Mouse (Mus musculus): ENCODE results near the gene Itgb6. TPM values are rescaled to one million over a fixed set of nuclear protein-coding genes. Genes with fewer than 3 reads are reported as not detected.

Itgb6 gene
- polyA plus RNA-seq, 1 experiment: 11.7 TPM

- WGBS: 92% methylated on average over 1 of the region's 1 CpGs
- Histone ChIP-seq H3K4me3 (ENCODE audit: low read depth, low read length) (no peak overlapping the region), H3K27me3 (ENCODE audit: control insufficient read depth, insufficient read depth, low read length) (no peaks in the 10 kb centered on the region), H3K4me1 (ENCODE audit: control insufficient read depth, insufficient read depth, insufficient read length, low read length) (peaks cover 13% of the 10 kb centered on the region), H3K36me3 (ENCODE audit: control insufficient read depth, insufficient read depth, low read length) (no peaks in the 10 kb centered on the region), H3K27ac (ENCODE audit: insufficient read depth, low read depth, low read length) (0 out of 2 replicates have a peak overlapping the region, but pooled peaks have one; percentile 4)
- no peak for TF ChIP-seq CTCF (IDR thresholded peaks at IDR 0.05; ENCODE audit: extremely low read depth, insufficient read length, insufficient replicate concordance, low read depth, low read length)
- TF ChIP-seq POLR2A (IDR thresholded peaks at IDR 0.05; ENCODE audit: low read depth, low read length): no peak
Measured at GRCm38 (mm10) chr2:60688150-60688549, 34.3 kb downstream of the Itgb6 start.

DNA sequence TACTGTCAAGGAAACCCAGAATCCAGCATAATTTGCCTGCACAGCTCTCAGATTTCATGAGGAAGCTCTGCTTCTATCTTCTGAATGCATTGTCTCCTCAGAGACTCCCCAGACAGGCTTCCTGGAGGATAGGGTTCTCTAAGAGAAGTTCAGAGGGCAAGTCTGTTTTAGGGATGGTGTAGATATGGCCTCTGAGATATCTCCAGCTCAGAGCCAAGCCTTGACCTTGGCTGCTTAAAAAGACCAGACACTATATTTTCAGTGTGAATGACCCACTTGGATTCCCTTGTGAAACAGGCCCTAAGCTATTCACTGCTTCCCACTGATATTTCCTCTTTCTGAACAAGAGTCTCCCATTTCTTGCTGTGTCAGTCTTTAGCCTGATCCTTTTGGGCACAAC lies 36.5 kb downstream of the Itgb6 start:
- Histone ChIP-seq H3K4me3 (ENCODE audit: low read depth, low read length) (no peak overlapping the region), H3K36me3 (ENCODE audit: control insufficient read depth, insufficient read depth, low read length) (no peaks in the 10 kb centered on the region), H3K4me1 (ENCODE audit: control insufficient read depth, insufficient read depth, insufficient read length, low read length) (peaks cover 7% of the 10 kb centered on the region), H3K27me3 (ENCODE audit: control insufficient read depth, insufficient read depth, low read length) (no peaks in the 10 kb centered on the region), H3K27ac (ENCODE audit: insufficient read depth, low read depth, low read length) (no peak overlapping the region)
- TF ChIP-seq CTCF (IDR thresholded peaks at IDR 0.05; ENCODE audit: extremely low read depth, insufficient read length, insufficient replicate concordance, low read depth, low read length) (no peak), POLR2A (IDR thresholded peaks at IDR 0.05; ENCODE audit: low read depth, low read length) (no peak)

DNA sequence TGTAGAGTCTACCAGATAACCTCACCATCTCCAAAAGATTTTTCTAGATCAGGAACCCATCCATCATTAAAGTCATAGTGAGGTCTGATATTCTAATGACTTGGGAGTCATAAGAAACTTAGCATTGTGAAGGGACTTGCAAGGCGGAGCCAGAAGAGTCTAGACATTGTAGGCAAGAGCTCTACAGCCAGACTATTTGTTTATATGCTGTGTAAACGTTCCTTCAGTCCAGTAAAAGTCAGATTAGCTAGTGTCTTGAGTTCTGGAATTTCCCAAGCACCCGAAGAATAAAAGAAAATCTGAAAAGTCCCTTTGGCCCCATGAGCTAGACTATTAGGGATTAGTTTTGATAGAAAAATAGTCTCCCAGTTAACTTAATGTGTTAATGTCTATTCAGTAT lies 38.3 kb downstream of the Itgb6 start:
- no peaks in the 10 kb centered on the region for H3K36me3 ChIP-seq (ENCODE audit: control insufficient read depth, insufficient read depth, low read length)
- H3K27ac ChIP-seq (ENCODE audit: insufficient read depth, low read depth, low read length): no peak overlapping the region
- H3K4me3 ChIP-seq (ENCODE audit: low read depth, low read length): no peak overlapping the region
- no peaks in the 10 kb centered on the region for H3K27me3 ChIP-seq (ENCODE audit: control insufficient read depth, insufficient read depth, low read length)
- WGBS: 57% methylated on average over 3 of the region's 3 CpGs
- no peak for TF ChIP-seq POLR2A (IDR thresholded peaks at IDR 0.05; ENCODE audit: low read depth, low read length)
- TF ChIP-seq CTCF (IDR thresholded peaks at IDR 0.05; ENCODE audit: extremely low read depth, insufficient read length, insufficient replicate concordance, low read depth, low read length): no peak
- H3K4me1 ChIP-seq (ENCODE audit: control insufficient read depth, insufficient read depth, insufficient read length, low read length): peaks cover 7% of the 10 kb centered on the region

DNA sequence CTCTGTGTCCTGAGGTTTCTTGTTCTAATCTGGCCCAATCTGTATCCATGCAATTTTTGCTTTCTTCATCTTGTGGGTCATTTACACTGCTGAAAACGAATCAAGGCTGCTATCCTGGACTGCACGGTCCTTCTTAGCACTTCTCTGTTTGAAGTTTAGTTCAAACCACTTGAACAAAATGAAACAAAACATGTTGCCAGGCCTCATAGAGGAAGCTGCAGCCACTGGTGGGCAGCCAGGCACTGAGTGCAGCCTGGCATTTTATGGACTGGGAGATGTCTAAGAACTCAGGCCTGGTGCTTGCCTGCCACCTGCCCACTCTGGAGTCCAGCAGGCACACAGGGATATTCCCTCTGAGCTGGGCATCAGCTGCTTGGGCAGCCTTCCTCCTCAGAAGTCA lies 39.9 kb downstream of the Itgb6 start:
- Histone ChIP-seq H3K27ac (ENCODE audit: insufficient read depth, low read depth, low read length) (no peak overlapping the region), H3K4me1 (ENCODE audit: control insufficient read depth, insufficient read depth, insufficient read length, low read length) (peaks cover 4% of the 10 kb centered on the region; the same call in 1 of the 2 replicates), H3K4me3 (ENCODE audit: low read depth, low read length) (no peak overlapping the region), H3K27me3 (ENCODE audit: control insufficient read depth, insufficient read depth, low read length) (no peaks in the 10 kb centered on the region), H3K36me3 (ENCODE audit: control insufficient read depth, insufficient read depth, low read length) (no peaks in the 10 kb centered on the region)
- TF ChIP-seq CTCF (IDR thresholded peaks at IDR 0.05; ENCODE audit: extremely low read depth, insufficient read length, insufficient replicate concordance, low read depth, low read length): no peak
- TF ChIP-seq POLR2A (IDR thresholded peaks at IDR 0.05; ENCODE audit: low read depth, low read length): no peak
- WGBS: 59% methylated on average over 2 of the region's 2 CpGs

GRCm38 (mm10) chr2:60674413-60674812 lies 48.0 kb downstream of the Itgb6 start:
- no peak overlapping the region for H3K27ac ChIP-seq (ENCODE audit: insufficient read depth, low read depth, low read length)
- no peak for TF ChIP-seq CTCF (IDR thresholded peaks at IDR 0.05; ENCODE audit: extremely low read depth, insufficient read length, insufficient replicate concordance, low read depth, low read length)
- TF ChIP-seq POLR2A (IDR thresholded peaks at IDR 0.05; ENCODE audit: low read depth, low read length): no peak
- H3K4me1 ChIP-seq (ENCODE audit: control insufficient read depth, insufficient read depth, insufficient read length, low read length): no peaks in the 10 kb centered on the region
- H3K36me3 ChIP-seq (ENCODE audit: control insufficient read depth, insufficient read depth, low read length): peaks cover 3% of the 10 kb centered on the region
- 74% methylated on average over 7 of the region's 7 CpGs for WGBS
- H3K4me3 ChIP-seq (ENCODE audit: low read depth, low read length): no peak overlapping the region
- H3K27me3 ChIP-seq (ENCODE audit: control insufficient read depth, insufficient read depth, low read length): no peaks in the 10 kb centered on the region

DNA sequence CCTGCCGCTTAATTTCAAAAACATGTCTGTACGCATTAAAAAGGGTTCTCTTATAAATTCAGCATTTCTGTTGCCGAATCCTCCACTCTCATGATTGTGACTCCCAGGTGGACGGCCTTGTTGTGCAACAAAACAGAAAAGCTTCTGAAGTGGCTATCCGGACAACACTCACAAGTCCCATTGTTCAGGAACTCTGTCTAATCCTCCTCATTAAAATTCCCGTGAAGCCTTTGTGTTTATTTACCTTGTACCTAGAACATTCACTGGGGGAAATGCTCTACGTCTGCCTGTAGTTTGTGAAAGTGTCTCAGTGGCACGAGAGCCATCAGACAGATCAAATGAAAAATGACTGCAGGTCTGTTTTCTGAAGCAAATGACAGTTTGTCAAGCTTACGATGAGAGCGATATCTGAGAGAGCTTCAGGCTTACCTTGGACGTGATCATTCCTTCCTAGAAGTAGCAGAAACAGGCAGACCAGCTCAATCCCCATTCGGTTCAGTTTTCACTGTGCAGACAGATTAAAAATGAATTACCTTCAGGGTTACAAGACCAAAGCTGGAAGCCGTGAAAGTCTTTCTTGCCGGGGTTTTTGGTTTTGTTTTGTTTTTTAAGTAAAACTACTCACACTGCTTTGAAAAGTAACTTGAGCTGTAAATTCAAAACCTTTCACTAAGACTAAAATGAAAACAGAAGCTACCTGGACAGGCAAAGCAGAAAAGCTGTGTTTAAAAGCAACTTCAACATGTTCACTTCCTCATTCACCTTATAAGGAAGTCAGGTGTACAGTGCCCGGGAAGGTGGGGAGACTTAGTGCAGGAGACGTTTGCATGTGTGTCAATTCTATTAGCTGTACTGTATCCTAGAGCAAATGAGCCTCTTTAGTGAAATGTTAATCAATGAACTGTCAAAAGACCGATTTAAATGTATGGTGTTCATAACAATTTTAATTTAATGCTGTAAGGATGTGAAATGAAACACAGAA lies 49.2 kb downstream of the Itgb6 start:
- peak overlapping the region; percentile 29; the same call in 1 of the 2 replicates for H3K4me3 ChIP-seq (ENCODE audit: low read depth, low read length)
- H3K4me1 ChIP-seq (ENCODE audit: control insufficient read depth, insufficient read depth, insufficient read length, low read length): no peaks in the 10 kb centered on the region
- peaks cover 6% of the 10 kb centered on the region for H3K36me3 ChIP-seq (ENCODE audit: control insufficient read depth, insufficient read depth, low read length)
- no peak for TF ChIP-seq CTCF (IDR thresholded peaks at IDR 0.05; ENCODE audit: extremely low read depth, insufficient read length, insufficient replicate concordance, low read depth, low read length)
- TF ChIP-seq POLR2A (IDR thresholded peaks at IDR 0.05; ENCODE audit: low read depth, low read length): no peak
- no peaks in the 10 kb centered on the region for H3K27me3 ChIP-seq (ENCODE audit: control insufficient read depth, insufficient read depth, low read length)
- WGBS: 20% methylated on average over 17 of the region's 17 CpGs
- H3K27ac ChIP-seq (ENCODE audit: insufficient read depth, low read depth, low read length): peak overlapping the region; percentile 48

DNA sequence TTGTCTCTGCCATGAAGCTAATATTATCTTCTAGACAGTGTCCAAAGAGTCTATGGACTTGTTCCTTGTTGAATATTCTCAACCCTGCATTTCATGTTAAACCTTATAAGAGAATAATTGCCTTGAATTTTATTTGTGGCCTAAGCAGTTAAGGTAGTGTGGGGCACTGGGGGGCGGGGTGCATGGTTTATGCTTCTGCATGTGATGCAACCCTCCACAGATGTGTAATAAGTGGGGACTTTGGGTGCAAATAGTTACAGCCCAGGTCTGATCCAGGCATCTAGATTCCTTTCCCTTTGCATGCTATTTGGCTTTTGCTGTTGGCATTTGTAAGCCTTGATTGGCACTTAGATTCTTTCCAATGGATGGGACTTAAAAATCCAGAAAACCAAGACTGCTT lies 51.2 kb downstream of the Itgb6 start:
- Histone ChIP-seq H3K4me1 (ENCODE audit: control insufficient read depth, insufficient read depth, insufficient read length, low read length) (no peaks in the 10 kb centered on the region), H3K4me3 (ENCODE audit: low read depth, low read length) (no peak overlapping the region), H3K27ac (ENCODE audit: insufficient read depth, low read depth, low read length) (no peak overlapping the region), H3K27me3 (ENCODE audit: control insufficient read depth, insufficient read depth, low read length) (no peaks in the 10 kb centered on the region), H3K36me3 (ENCODE audit: control insufficient read depth, insufficient read depth, low read length) (peaks cover 18% of the 10 kb centered on the region)
- WGBS: 95% methylated on average over 1 of the region's 1 CpGs
- TF ChIP-seq POLR2A (IDR thresholded peaks at IDR 0.05; ENCODE audit: low read depth, low read length) (no peak), CTCF (IDR thresholded peaks at IDR 0.05; ENCODE audit: extremely low read depth, insufficient read length, insufficient replicate concordance, low read depth, low read length) (no peak)

All from small intestine, adult 2 months (tissue).